Mouse (Mus musculus): ENCODE results near the gene Smim11. TPM values are rescaled to one million over a fixed set of nuclear protein-coding genes. Genes with fewer than 3 reads are reported as not detected.

The Smim11 gene
- total and polyA plus RNA-seq, 3 experiments: 81.5 to 84.7 TPM; not detected in 1

GRCm38 (mm10) chr16:92345177-92345576 lies 44.1 kb downstream of the Smim11 start:
- TF ChIP-seq EP300 (IDR thresholded peaks at IDR 0.05; ENCODE audit: low read depth in 1 of 2, low read length in 2 of 2) (no peak), TAL1 (IDR thresholded peaks at IDR 0.05; ENCODE audit: low read length) (no peak), MYB (IDR thresholded peaks at IDR 0.05; ENCODE audit: low read depth, low read length) (no peak), POLR2A (IDR thresholded peaks at IDR 0.05; ENCODE audit: control insufficient read depth in 1 of 2, insufficient read depth in 1 of 2, low read depth in 1 of 2, low read length in 2 of 2, poor library complexity in 1 of 2) (no peak), NELFE (IDR thresholded peaks at IDR 0.05; ENCODE audit: low read depth, low read length) (no peak), UBTF (IDR thresholded peaks at IDR 0.05; ENCODE audit: borderline replicate concordance, insufficient read depth, low read depth, low read length) (no peak), KAT2A (conservative IDR thresholded peaks at IDR 0.05; ENCODE audit: low read depth, low read length) (no peak), CTCF (IDR thresholded peaks at IDR 0.05 in 2 of 3, conservative IDR thresholded peaks at IDR 0.05 in 1 of 3; ENCODE audit: control insufficient read depth in 1 of 3, insufficient read depth in 1 of 3, low read depth in 2 of 3, low read length in 3 of 3, poor library complexity in 1 of 3, severe bottlenecking in 1 of 3) (no peak), CHD1 (IDR thresholded peaks at IDR 0.05; ENCODE audit: low read depth, low read length) (no peak), MAFK (IDR thresholded peaks at IDR 0.05; ENCODE audit: borderline replicate concordance, low read depth, low read length) (no peak), SIN3A (IDR thresholded peaks at IDR 0.05; ENCODE audit: low read length) (peak; percentile 36; the same call in 1 of the 2 replicates), MXI1 (IDR thresholded peaks at IDR 0.05; ENCODE audit: low read depth, low read length) (peak; percentile 35; the same call in 1 of the 2 replicates), ZKSCAN1 (IDR thresholded peaks at IDR 0.05; ENCODE audit: low read depth, low read length) (no peak), ETS1 (IDR thresholded peaks at IDR 0.05; ENCODE audit: low read depth, low read length) (0 out of 2 replicates have a peak, but pooled peaks have one; percentile 19), E2F4 (IDR thresholded peaks at IDR 0.05; ENCODE audit: borderline replicate concordance, low read depth, low read length) (no peak), TBP (IDR thresholded peaks at IDR 0.05; ENCODE audit: low read depth, low read length) (no peak), HCFC1 (IDR thresholded peaks at IDR 0.05; ENCODE audit: low read depth, low read length) (no peak), ZMIZ1 (IDR thresholded peaks at IDR 0.05; ENCODE audit: low read depth, low read length) (no peak), MAZ (IDR thresholded peaks at IDR 0.05; ENCODE audit: low read depth, low read length) (no peak), RCOR1 (IDR thresholded peaks at IDR 0.05; ENCODE audit: low read depth, low read length) (no peak), ZC3H11A (IDR thresholded peaks at IDR 0.05; ENCODE audit: low read depth, low read length) (no peak), ELF1 (IDR thresholded peaks at IDR 0.05; ENCODE audit: low read depth, low read length) (no peak), TCF12 (IDR thresholded peaks at IDR 0.05; ENCODE audit: low read depth, low read length) (no peak), GATA1 (IDR thresholded peaks at IDR 0.05; ENCODE audit: low read depth, low read length) (peak; percentile 35; the same call in 1 of the 2 replicates)
- H3K27ac ChIP-seq (ENCODE audit: control insufficient read depth, low read depth, low read length): no peak overlapping the region
- no peaks in the 10 kb centered on the region for H3K79me2 ChIP-seq (ENCODE audit: control insufficient read depth, insufficient read depth, low read length, poor library complexity)
- no peaks in the 10 kb centered on the region for H3K9me3 ChIP-seq (replicated peaks; ENCODE audit: insufficient read depth, low read length)
- peak overlapping the region; percentile 2; the same call in 1 of the 2 replicates for H3K9ac ChIP-seq (ENCODE audit: control insufficient read depth, low read depth, low read length, poor library complexity, severe bottlenecking)
- no peaks in the 10 kb centered on the region for H3K27me3 ChIP-seq (ENCODE audit: control insufficient read depth in 1 of 2, insufficient read depth in 2 of 2, low read length in 2 of 2)
- peaks cover 0 to 6% of the 10 kb centered on the region in 2 experiments; a peak in 1 of 4 replicates for H3K36me3 ChIP-seq (ENCODE audit: control insufficient read depth in 1 of 2, insufficient read depth in 2 of 2, low read length in 2 of 2)
- H3K4me3 ChIP-seq (ENCODE audit: control insufficient read depth in 1 of 2, insufficient read depth in 1 of 2, low read depth in 2 of 2, low read length in 2 of 2): peak overlapping the region in 1 of 2 experiments; percentile 10; a peak in 1 of 4 replicates
- peak; percentile 31 for DNase-seq (ENCODE audit: low read depth, low spot score)
- peaks cover 0 to 5% of the 10 kb centered on the region in 2 experiments; a peak in 3 of 4 replicates for H3K4me1 ChIP-seq (ENCODE audit: control insufficient read depth in 1 of 2, insufficient read depth in 2 of 2, low read length in 2 of 2)

Data from MEL (cell line).